Mouse (Mus musculus): ENCODE data around the gene Plekhg2.

The Plekhg2 gene

GRCm38 (mm10) chr7:28362441-28363060 lies 9.8 kb downstream of the Plekhg2 start:
- no peak for DNase-seq

- DNase-seq: no peak
These were observed 10.6 kb downstream of the Plekhg2 start for GRCm38 (mm10) chr7:28361647-28362341.

- DNase-seq: no peak
These were observed 12.1 kb downstream of the Plekhg2 start for GRCm38 (mm10) chr7:28360291-28360690.

- DNase-seq: no peak
These were observed 12.5 kb downstream of the Plekhg2 start for GRCm38 (mm10) chr7:28359854-28360253.

GRCm38 (mm10) chr7:28358431-28358830 lies 14.0 kb downstream of the Plekhg2 start:
- no peak for DNase-seq

GRCm38 (mm10) chr7:28357984-28358383 lies 14.4 kb downstream of the Plekhg2 start:
- DNase-seq: no peak

GRCm38 (mm10) chr7:28356981-28357380 lies 15.4 kb downstream of the Plekhg2 start:
- no peak for DNase-seq

- DNase-seq: peak; percentile 64
These were observed 17.2 kb downstream of the Plekhg2 start for GRCm38 (mm10) chr7:28355221-28355620.

- no peak for DNase-seq
These were observed 17.8 kb downstream of the Plekhg2 start for GRCm38 (mm10) chr7:28354596-28354995.

GRCm38 (mm10) chr7:28354113-28354581 lies 18.3 kb downstream of the Plekhg2 start:
- no peak for DNase-seq

GRCm38 (mm10) chr7:28353267-28353666 lies 19.1 kb downstream of the Plekhg2 start:
- DNase-seq: peak; percentile 55

- DNase-seq: no peak
These were observed 20.7 kb downstream of the Plekhg2 start for GRCm38 (mm10) chr7:28351676-28352191.

- DNase-seq: peak; percentile 99
These were observed 22.1 kb downstream of the Plekhg2 start, which contains the start of gene Rps16 for GRCm38 (mm10) chr7:28350155-28350883. Gene Rps16, plus strand, starts transcription at chr7:28350652.

- no peak for DNase-seq
These were observed 23.8 kb downstream of the Plekhg2 start for GRCm38 (mm10) chr7:28348601-28349000.

GRCm38 (mm10) chr7:28347746-28348145 lies 24.7 kb downstream of the Plekhg2 start:
- no peak for DNase-seq

- DNase-seq: peak; percentile 84
These were observed 27.8 kb downstream of the Plekhg2 start for GRCm38 (mm10) chr7:28344637-28345036.

GRCm38 (mm10) chr7:28341381-28341780 lies 31.0 kb downstream of the Plekhg2 start:
- no peak for DNase-seq

- peak; percentile 66 for DNase-seq
These were observed 33.0 kb downstream of the Plekhg2 start for GRCm38 (mm10) chr7:28339213-28339917.

GRCm38 (mm10) chr7:28338108-28338998 lies 34.0 kb downstream of the Plekhg2 start, which contains the start of gene Supt5:
Gene Supt5, minus strand, starts transcription at chr7:28338746.
- DNase-seq: peak; percentile 97

GRCm38 (mm10) chr7:28335471-28335870 lies 36.9 kb downstream of the Plekhg2 start:
- DNase-seq: no peak

- no peak for DNase-seq
These were observed 37.9 kb downstream of the Plekhg2 start for GRCm38 (mm10) chr7:28334534-28334933.

- DNase-seq: no peak
These were observed 44.1 kb downstream of the Plekhg2 start for GRCm38 (mm10) chr7:28328260-28328659.
